Mouse (Mus musculus): ENCODE results near the gene Rnf38.

- TF ChIP-seq TAL1 (IDR thresholded peaks at IDR 0.05; ENCODE audit: low read length) = no peak
- TF ChIP-seq GATA1 (IDR thresholded peaks at IDR 0.05; ENCODE audit: low read length) = no peak
Measured at GRCm38 (mm10) chr4:44172676-44173075, 60.9 kb downstream of the Rnf38 start.
